Mouse (Mus musculus) heart, embryonic 14.5 days (tissue): ENCODE data around the gene Rpl5. TPM values are rescaled to one million over a fixed set of nuclear protein-coding genes. Genes with fewer than 3 reads are reported as not detected.
"Not testable (repeated sequence)": the region's sequence is repeated elsewhere in the genome, so short reads cannot be mapped to it uniquely, and the experiment has no call there.

Experiments used
- ATAC-seq: fragments of 200-750 bp; cut with Nextera tagmentation; 2 replicates; pipeline ENCODE4 v1.8.0; 2017; ENCODE audit warnings: low read depth, moderate TSS enrichment; ENCODE audit not compliant: insufficient number of reproducible peaks, insufficient read depth, low FRiP score
- H3K27ac ChIP-seq, 2 experiments: fragments of 200-500 bp in 1 of 2; fragments of 300-500 bp in 1 of 2; sonication (generic) in 1 of 2; replicated peaks in 1 of 2; 2 replicates each; pipeline ENCODE4 v1.5.1; 2012 to 2014; ENCODE audit warnings: low read depth in 2 of 2, low read length in 2 of 2, control low read depth in 1 of 2, mild to moderate bottlenecking in 1 of 2, mixed read lengths in 1 of 2; ENCODE audit not compliant: control insufficient read depth in 1 of 2, insufficient read depth in 1 of 2
- H3K27me3 ChIP-seq: fragments of 300-500 bp; sonication (generic); 2 replicates; pipeline ENCODE4 v1.6.1; 2014; ENCODE audit warnings: mild to moderate bottlenecking, low read length, control low read depth; ENCODE audit not compliant: control insufficient read depth, insufficient read depth
- H3K36me3 ChIP-seq: fragments of 300-500 bp; sonication (generic); 2 replicates; pipeline ENCODE4 v1.6.1; 2014; ENCODE audit warnings: mild to moderate bottlenecking, control low read depth, low read length, mixed read lengths; ENCODE audit not compliant: control insufficient read depth, insufficient read depth
- H3K4me1 ChIP-seq, 2 experiments: fragments of 200-500 bp in 1 of 2; fragments of 300-500 bp in 1 of 2; sonication (generic) in 1 of 2; 2 replicates each; pipeline ENCODE4 v1.6.1; 2012 to 2014; ENCODE audit warnings: low read length in 2 of 2, control low read depth in 1 of 2, mixed read lengths in 1 of 2; ENCODE audit not compliant: control insufficient read depth in 2 of 2, insufficient read depth in 2 of 2
- H3K4me2 ChIP-seq: fragments of 300-500 bp; sonication (generic); 2 replicates; pipeline ENCODE4 v1.6.1; 2014; ENCODE audit warnings: mild to moderate bottlenecking, low read length
- H3K4me3 ChIP-seq, 2 experiments: fragments of 200-500 bp in 1 of 2; fragments of 300-500 bp in 1 of 2; sonication (generic) in 1 of 2; 2 replicates each; pipeline ENCODE4 v1.5.1; 2012 to 2014; ENCODE audit warnings: low read length in 2 of 2, mild to moderate bottlenecking in 2 of 2, control low read depth in 1 of 2, low read depth in 1 of 2, moderate library complexity in 1 of 2; ENCODE audit not compliant: control insufficient read depth in 1 of 2, insufficient read depth in 1 of 2
- H3K9ac ChIP-seq: fragments of 300-500 bp; sonication (generic); 2 replicates; pipeline ENCODE4 v1.6.1; 2014; ENCODE audit warnings: mild to moderate bottlenecking, low read length
- H3K9me3 ChIP-seq: fragments of 300-500 bp; sonication (generic); 2 replicates; pipeline ENCODE4 v1.6.1; 2016; ENCODE audit warnings: low read length, control low read depth; ENCODE audit not compliant: control insufficient read depth
- WGBS: fragments of 180-500 bp; shearing (Covaris S2); extraction: QIAGEN DNeasy Blood & Tissue Kit; methylation state at CpG from one replicate; pipeline ENCODE4 v1.1.7; 2014; 5-methylcytosine and 5-hydroxymethylcytosine counted together
- polyA plus RNA-seq: library from polyadenylated mRNA; unstranded; fragments of >200 nt; fragmentation: Nextera tagmentation; extraction: Ambion mirVana; gene quantifications from 2 replicates; pipeline ENCODE4 v1.2.1, GENCODE M21; 2014

The Rpl5 gene
- polyA plus RNA-seq, 1 experiment from 2014 or later = 47.3 TPM

DNA sequence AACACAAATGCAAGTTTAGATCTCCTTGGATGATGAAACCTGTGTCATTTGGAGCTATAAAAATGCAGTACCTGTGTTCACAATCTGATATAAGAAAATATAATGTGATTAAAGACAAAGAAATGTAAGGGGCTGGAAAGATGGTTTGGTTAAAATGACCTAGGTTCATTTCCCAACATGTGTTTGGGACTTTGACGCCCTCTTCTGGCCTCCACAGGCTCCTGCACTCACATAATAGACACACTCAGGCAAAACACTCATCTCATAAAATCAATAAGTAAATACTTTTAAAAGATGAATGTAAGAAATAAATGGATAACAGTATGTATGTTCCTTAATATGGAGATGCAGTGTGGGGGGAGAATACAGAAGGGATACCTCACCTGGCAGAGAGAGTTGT, 23.2 kb upstream of the Rpl5 start:
- no peak overlapping the region for H3K4me2 ChIP-seq
- H3K4me1 ChIP-seq = peaks cover 5 to 34% of the 10 kb centered on the region in 2 experiments
- no peaks in the 10 kb centered on the region for H3K36me3 ChIP-seq
- no peak for ATAC-seq
- no peak overlapping the region for H3K27ac ChIP-seq
- H3K4me3 ChIP-seq = no peak overlapping the region
- H3K9ac ChIP-seq = no peak overlapping the region
- WGBS = 76% methylated on average over 1 of the region's 1 CpGs
- no peaks in the 10 kb centered on the region for H3K9me3 ChIP-seq
- no peaks in the 10 kb centered on the region for H3K27me3 ChIP-seq

DNA sequence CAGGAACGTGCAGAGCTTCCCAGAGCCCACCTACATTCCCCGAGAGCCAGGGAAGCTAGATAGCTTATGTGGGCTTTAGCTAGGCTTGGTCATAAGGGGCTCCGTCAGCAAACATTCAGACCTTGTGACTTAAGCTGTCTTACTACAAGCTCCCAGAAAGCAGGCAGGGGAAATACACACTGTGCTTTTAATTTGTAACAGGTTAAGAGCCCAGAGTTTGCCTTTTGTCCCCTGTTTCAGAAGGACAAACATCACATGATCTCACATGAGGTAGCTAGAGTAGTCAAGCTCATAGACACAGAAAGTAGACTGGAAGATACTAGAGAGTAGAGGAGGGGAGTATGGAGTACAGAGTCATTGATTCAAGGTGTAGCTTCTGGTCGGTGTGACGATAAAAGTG, 19.6 kb upstream of the Rpl5 start:
- 69% methylated on average over 5 of the region's 5 CpGs for WGBS
- Histone ChIP-seq H3K27ac (no peak overlapping the region), H3K4me2 (no peak overlapping the region), H3K9me3 (no peaks in the 10 kb centered on the region), H3K4me1 (peaks cover 0 to 4% of the 10 kb centered on the region in 2 experiments; a peak in 1 of 4 replicates), H3K36me3 (no peaks in the 10 kb centered on the region), H3K27me3 (no peaks in the 10 kb centered on the region), H3K4me3 (no peak overlapping the region), H3K9ac (no peak overlapping the region)
- ATAC-seq = no peak

DNA sequence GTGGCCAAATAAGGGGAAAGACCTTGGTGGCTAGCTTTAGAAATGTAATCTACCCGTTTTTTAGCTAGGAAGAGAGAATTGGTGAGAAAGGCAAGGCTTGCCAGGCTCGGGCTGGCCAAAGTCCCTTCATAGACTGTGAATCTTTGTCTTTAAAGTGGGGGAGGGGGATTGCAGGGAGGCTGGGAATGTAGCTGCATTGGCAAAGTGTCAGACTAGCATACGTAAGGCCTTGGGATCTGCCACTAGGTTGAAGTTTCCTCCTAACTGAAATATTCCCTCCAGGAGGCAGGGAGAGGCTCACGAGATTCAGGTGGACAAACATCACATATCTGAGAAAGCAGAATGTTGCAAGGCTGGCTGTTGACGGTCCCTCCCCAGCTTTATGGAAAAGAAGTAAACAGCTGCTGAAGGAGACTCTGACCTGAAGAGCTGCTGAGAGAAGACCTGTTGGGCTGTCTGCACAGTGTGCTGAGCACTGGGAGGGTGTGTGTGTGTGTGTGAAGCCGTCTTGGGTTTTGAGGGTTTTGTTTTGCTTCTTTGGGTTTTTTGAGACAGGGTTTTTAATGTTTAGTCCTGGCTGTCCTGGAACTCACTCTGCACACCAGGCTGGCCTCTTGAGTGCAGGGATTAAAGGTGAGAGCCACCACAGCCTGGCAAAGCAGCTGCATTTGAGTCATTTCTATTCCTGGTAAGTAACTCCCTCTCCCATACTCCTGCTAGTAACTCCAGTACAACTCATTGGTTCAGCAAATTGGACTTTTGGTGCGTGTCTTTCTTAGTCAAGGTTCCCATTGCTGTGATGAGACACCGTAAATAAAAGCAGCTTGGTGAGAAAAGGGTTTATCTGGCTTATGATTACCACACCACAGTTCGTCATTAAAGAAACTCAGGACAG, 10.1 kb upstream of the Rpl5 start:
- H3K27ac ChIP-seq = peak overlapping the region; percentile 34 to 46; a peak in 2 of 4 replicates
- 43% methylated on average over 9 of the region's 9 CpGs for WGBS
- ATAC-seq = no peak
- H3K27me3 ChIP-seq = no peaks in the 10 kb centered on the region
- no peak overlapping the region for H3K4me2 ChIP-seq
- no peak overlapping the region for H3K4me3 ChIP-seq
- no peaks in the 10 kb centered on the region for H3K9me3 ChIP-seq
- H3K36me3 ChIP-seq = no peaks in the 10 kb centered on the region
- H3K4me1 ChIP-seq = peaks cover 5 to 9% of the 10 kb centered on the region in 2 experiments; a peak in 3 of 4 replicates
- H3K9ac ChIP-seq = no peak overlapping the region

DNA sequence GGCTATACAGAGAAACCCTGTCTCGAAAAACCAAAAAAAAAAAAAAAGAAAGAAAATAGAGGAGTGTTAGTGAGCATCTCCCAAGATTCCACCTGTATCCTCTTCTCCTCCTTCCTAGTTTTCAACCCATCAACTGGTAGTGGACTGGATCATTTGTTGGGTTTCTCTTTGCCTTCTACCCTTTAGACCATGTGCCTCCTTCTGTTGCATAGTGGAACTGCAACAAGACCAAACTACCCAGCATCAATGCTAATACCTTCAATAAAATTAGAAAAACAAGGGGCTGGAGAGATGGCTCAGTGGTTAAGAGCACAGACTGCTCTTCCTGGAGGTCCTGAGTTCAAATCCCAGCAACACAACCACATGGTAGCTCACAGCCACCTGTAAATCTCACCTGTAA, 8.8 kb upstream of the Rpl5 start:
- not testable (repeated sequence) for H3K4me3 ChIP-seq, H3K27me3 ChIP-seq, H3K9ac ChIP-seq, H3K27ac ChIP-seq, ATAC-seq, H3K9me3 ChIP-seq, H3K36me3 ChIP-seq, H3K4me2 ChIP-seq, H3K4me1 ChIP-seq
- WGBS = no CpG with 5 or more reads among the region's 1 CpGs

DNA sequence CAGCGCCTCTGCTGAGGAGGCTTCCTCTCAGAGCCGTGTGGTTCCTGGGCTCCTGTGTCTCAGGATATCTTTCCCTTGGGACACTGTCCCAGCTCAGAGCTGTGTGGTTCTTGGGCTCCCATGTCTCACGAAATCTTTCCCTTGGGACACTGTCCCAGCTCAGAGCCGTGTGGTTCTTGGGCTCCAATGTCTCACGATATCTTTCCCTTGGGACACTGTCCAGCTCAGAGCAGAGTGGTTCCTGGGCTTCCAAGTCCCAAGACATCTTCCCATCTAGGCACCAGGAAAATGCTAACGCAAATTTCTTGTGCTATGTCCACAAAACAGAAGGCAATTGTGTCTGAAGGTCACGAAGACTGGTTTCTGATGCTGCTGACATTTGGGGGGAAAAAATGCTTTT, 5.6 kb upstream of the Rpl5 start:
- H3K9me3 ChIP-seq = no peaks in the 10 kb centered on the region
- H3K4me1 ChIP-seq = peaks cover 5 to 9% of the 10 kb centered on the region in 2 experiments; a peak in 3 of 4 replicates
- H3K36me3 ChIP-seq = no peaks in the 10 kb centered on the region
- H3K9ac ChIP-seq = no peak overlapping the region
- no peak overlapping the region for H3K4me3 ChIP-seq
- no peak overlapping the region for H3K27ac ChIP-seq
- H3K4me2 ChIP-seq = no peak overlapping the region
- ATAC-seq = no peak
- H3K27me3 ChIP-seq = no peaks in the 10 kb centered on the region
- WGBS = 67% methylated on average over 7 of the region's 7 CpGs

DNA sequence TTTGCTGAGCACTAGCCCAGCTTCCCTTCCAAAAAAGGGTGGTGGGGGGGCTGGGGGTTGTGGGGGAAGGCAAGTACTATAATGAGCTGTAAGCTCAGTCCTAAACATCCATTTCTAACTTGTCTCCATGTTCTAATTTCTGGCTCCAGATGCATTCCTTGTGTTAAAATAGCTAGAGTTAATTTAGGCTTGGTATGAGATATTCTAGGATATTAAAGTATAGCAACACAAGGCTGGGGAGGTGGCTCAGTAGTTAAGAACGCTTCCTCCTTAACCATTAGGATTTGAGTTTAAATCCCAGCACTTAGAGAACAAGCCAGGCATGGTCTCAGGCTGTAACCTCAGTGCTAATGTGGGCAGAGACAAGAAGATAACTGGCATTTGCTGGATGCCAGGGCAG, 4.0 kb upstream of the Rpl5 start:
- no peaks in the 10 kb centered on the region for H3K4me1 ChIP-seq
- H3K4me3 ChIP-seq = no peak overlapping the region
- 61% methylated on average over 1 of the region's 1 CpGs for WGBS
- H3K9me3 ChIP-seq = no peaks in the 10 kb centered on the region
- H3K27me3 ChIP-seq = no peaks in the 10 kb centered on the region
- no peaks in the 10 kb centered on the region for H3K36me3 ChIP-seq
- ATAC-seq = no peak
- no peak overlapping the region for H3K4me2 ChIP-seq
- no peak overlapping the region for H3K9ac ChIP-seq
- no peak overlapping the region for H3K27ac ChIP-seq

DNA sequence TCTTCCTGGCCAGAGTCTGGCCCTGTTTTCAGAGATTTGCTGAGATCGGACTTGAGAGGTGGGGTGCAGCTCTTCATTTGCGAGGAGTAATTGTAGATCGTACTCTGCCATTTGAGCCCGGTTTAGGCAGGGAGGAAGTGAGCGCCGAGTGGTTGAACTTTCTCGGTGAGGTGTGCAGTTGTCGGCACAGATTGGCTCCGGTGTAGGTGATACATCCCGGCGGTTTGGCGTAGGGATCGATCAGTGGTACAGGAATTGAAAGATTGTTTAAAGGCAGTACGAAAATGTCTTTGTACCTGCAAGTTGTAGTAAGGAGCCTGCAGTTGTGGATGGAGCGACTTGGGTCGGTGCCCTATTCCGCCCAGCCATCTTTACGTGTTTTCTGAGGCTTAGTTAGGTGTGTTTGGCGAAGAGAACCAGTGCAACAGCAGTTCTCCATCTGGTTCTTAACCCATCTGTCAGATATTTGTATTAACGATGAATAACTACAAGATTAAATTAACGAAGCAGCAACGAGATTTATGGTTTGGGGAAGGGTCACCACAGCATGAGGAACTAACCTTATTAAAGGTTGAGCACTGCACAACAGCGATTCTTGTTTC, 813 bp downstream of the Rpl5 start:
- Histone ChIP-seq H3K4me2 (peak overlapping the region; percentile 90), H3K27ac (peak overlapping the region; percentile 9 to 83; a peak in 3 of 4 replicates), H3K27me3 (no peaks in the 10 kb centered on the region), H3K4me3 (peak overlapping the region; percentile 76 to 93), H3K9me3 (no peaks in the 10 kb centered on the region), H3K9ac (peak overlapping the region; percentile 98), H3K4me1 (peaks cover 0 to 10% of the 10 kb centered on the region in 2 experiments; a peak in 1 of 4 replicates), H3K36me3 (peaks cover 44% of the 10 kb centered on the region)
- WGBS = under 1% methylated on average over 23 of the region's 23 CpGs
- no peak for ATAC-seq
